Mouse (Mus musculus): ENCODE results near the gene Erh. TPM values are rescaled to one million over a fixed set of nuclear protein-coding genes. Genes with fewer than 3 reads are reported as not detected.

The Erh gene
- polyA plus RNA-seq, 1 experiment from 2014 or later, result 347 TPM

Other genes starting within 250 kb of the Erh start
- 8.5 and 9.9 TPM in 2 replicates for gene Dcaf5, start 207.7 kb downstream of the Erh start, polyA plus RNA-seq (2016; fragmentation: Nextera tagmentation; extraction: Ambion mirVana)
- gene Exd2, start 181.2 kb downstream of the Erh start, polyA plus RNA-seq (2016; fragmentation: Nextera tagmentation; extraction: Ambion mirVana), result 21.2 TPM in 2 replicates
- gene Galnt16, start 126.1 kb downstream of the Erh start, polyA plus RNA-seq (2016; fragmentation: Nextera tagmentation; extraction: Ambion mirVana), result 2.4 and 5.2 TPM in 2 replicates
- gene Slc39a9, start 458 bp downstream of the Erh start, polyA plus RNA-seq (2016; fragmentation: Nextera tagmentation; extraction: Ambion mirVana), result 21.6 and 24.5 TPM in 2 replicates
- 0.38 and 0.63 TPM in 2 replicates for gene Plekhd1, start 48.2 kb upstream of the Erh start, polyA plus RNA-seq (2016; fragmentation: Nextera tagmentation; extraction: Ambion mirVana)
- 0.03 TPM in 1 of 2 replicates, not detected in the other for gene Ccdc177, start 116.3 kb upstream of the Erh start, polyA plus RNA-seq (2016; fragmentation: Nextera tagmentation; extraction: Ambion mirVana)
- 14.9 and 16.5 TPM in 2 replicates for gene Susd6, start 146.2 kb upstream of the Erh start, polyA plus RNA-seq (2016; fragmentation: Nextera tagmentation; extraction: Ambion mirVana)

Measured in heart, embryonic 10.5 days (tissue).